Mouse (Mus musculus): ENCODE measurements around the gene Fxyd3. TPM values are rescaled to one million over a fixed set of nuclear protein-coding genes. Genes with fewer than 3 reads are reported as not detected.

The Fxyd3 gene
- polyA plus RNA-seq, 1 experiment from 2014 or later, result 0.43 TPM

Small RNAs within 50 kb of the gene (microRNA-seq; reads per million reads assigned to microRNA genes)
- gene Mir7050, result not detected

Other genes with a start within 250 kb of the Fxyd3 start
- 0.09 and 0.21 TPM in 2 replicates for gene Ffar3, start 220.5 kb downstream of the Fxyd3 start, polyA plus RNA-seq (2015; fragmentation: Nextera tagmentation; extraction: Ambion mirVana)
- 0.06 TPM in 1 of 2 replicates, not detected in the other for gene Ffar1, start 215.1 kb downstream of the Fxyd3 start, polyA plus RNA-seq (2015; fragmentation: Nextera tagmentation; extraction: Ambion mirVana)
- gene Cd22, start 196.4 kb downstream of the Fxyd3 start, polyA plus RNA-seq (2015; fragmentation: Nextera tagmentation; extraction: Ambion mirVana), result 0.26 TPM in 1 of 2 replicates, not detected in the other
- 5.3 and 5.8 TPM in 2 replicates for gene Mag, start 161.8 kb downstream of the Fxyd3 start, polyA plus RNA-seq (2015; fragmentation: Nextera tagmentation; extraction: Ambion mirVana)
- gene Hamp2, start 152.0 kb downstream of the Fxyd3 start, polyA plus RNA-seq (2015; fragmentation: Nextera tagmentation; extraction: Ambion mirVana), result 0.44 TPM in 1 of 2 replicates, not detected in the other
- not detected in 2 replicates for gene Hamp, start 132.7 kb downstream of the Fxyd3 start, polyA plus RNA-seq (2015; fragmentation: Nextera tagmentation; extraction: Ambion mirVana)
- gene Usf2, start 119.9 kb downstream of the Fxyd3 start, polyA plus RNA-seq (2015; fragmentation: Nextera tagmentation; extraction: Ambion mirVana), result 25.7 and 27.3 TPM in 2 replicates
- gene Lsr, start 103.2 kb downstream of the Fxyd3 start, polyA plus RNA-seq (2015; fragmentation: Nextera tagmentation; extraction: Ambion mirVana), result 24.1 and 27.8 TPM in 2 replicates
- gene Fam187b, start 102.9 kb downstream of the Fxyd3 start, polyA plus RNA-seq (2015; fragmentation: Nextera tagmentation; extraction: Ambion mirVana), result 0.63 and 0.82 TPM in 2 replicates
- gene Fxyd5, start 34.2 kb downstream of the Fxyd3 start, polyA plus RNA-seq (2015; fragmentation: Nextera tagmentation; extraction: Ambion mirVana), result 24.4 and 32.9 TPM in 2 replicates
- gene Fxyd7, start 25.2 kb downstream of the Fxyd3 start, polyA plus RNA-seq (2015; fragmentation: Nextera tagmentation; extraction: Ambion mirVana), result 324 and 417 TPM in 2 replicates
- 69.4 and 89.9 TPM in 2 replicates for gene Fxyd1, start 19.5 kb downstream of the Fxyd3 start, polyA plus RNA-seq (2015; fragmentation: Nextera tagmentation; extraction: Ambion mirVana)
- gene Lgi4, start 17.4 kb downstream of the Fxyd3 start, polyA plus RNA-seq (2015; fragmentation: Nextera tagmentation; extraction: Ambion mirVana), result 0.50 and 0.65 TPM in 2 replicates
- gene Hpn, start 38.6 kb upstream of the Fxyd3 start, polyA plus RNA-seq (2015; fragmentation: Nextera tagmentation; extraction: Ambion mirVana), result 0.61 and 0.75 TPM in 2 replicates
- gene Scn1b, start 50.3 kb upstream of the Fxyd3 start, polyA plus RNA-seq (2015; fragmentation: Nextera tagmentation; extraction: Ambion mirVana), result 19.0 TPM in 2 replicates
- 203 and 222 TPM in 2 replicates for gene Gramd1a, start 79.2 kb upstream of the Fxyd3 start, polyA plus RNA-seq (2015; fragmentation: Nextera tagmentation; extraction: Ambion mirVana)
- gene Scgb2b2, start 213.8 kb upstream of the Fxyd3 start, polyA plus RNA-seq (2015; fragmentation: Nextera tagmentation; extraction: Ambion mirVana), result not detected in 2 replicates
- not detected in 2 replicates for gene Scgb1b2, start 215.1 kb upstream of the Fxyd3 start, polyA plus RNA-seq (2015; fragmentation: Nextera tagmentation; extraction: Ambion mirVana)

Data from hindbrain, embryonic 16.5 days (tissue).